8 mouse cellular contexts compared by ENCODE assay signal in genomic region chr6:126704430-126704829, GRCm38 (mm10). TPM values are rescaled to one million over a fixed set of nuclear protein-coding genes. Genes with fewer than 3 reads are reported as not detected.
DNase-seq lines count a peak whose midpoint lies in the region; TF ChIP-seq lines count a peak whose summit lies in the region.

No protein-coding gene starts in this region.

- no peaks in the 10 kb centered on the region for H3K36me3 ChIP-seq in heart, adult 2 months (ENCODE audit: control insufficient read depth, insufficient read depth, low read length)
- no peaks in the 10 kb centered on the region for H3K36me3 ChIP-seq in testis, adult 2 months (ENCODE audit: control insufficient read depth, insufficient read depth, low read length)

- H3K9ac ChIP-seq in heart, adult 2 months (ENCODE audit: low read depth, low read length) = no peak overlapping the region

- no peaks in the 10 kb centered on the region for H3K79me2 ChIP-seq in heart, adult 2 months (replicated peaks; ENCODE audit: control insufficient read depth, insufficient read depth, low read length)

- H3K4me1 ChIP-seq in heart, adult 2 months (ENCODE audit: control insufficient read depth, insufficient read depth, low read length) = peaks cover 2% of the 10 kb centered on the region; the same call in 1 of the 2 replicates
- H3K4me1 ChIP-seq in testis, adult 2 months (ENCODE audit: control insufficient read depth, insufficient read depth, low read length) = no peaks in the 10 kb centered on the region; the same call in 1 of the 2 replicates

- H3K27me3 ChIP-seq in heart, adult 2 months (ENCODE audit: control insufficient read depth, insufficient read depth, low read length) = 0 out of 2 replicates have a peak, but pooled peaks cover 1% of the 10 kb centered on the region
- H3K27me3 ChIP-seq in testis, adult 2 months (ENCODE audit: control insufficient read depth, insufficient read depth, low read length) = no peaks in the 10 kb centered on the region

- TF ChIP-seq EP300 in heart, adult 2 months (IDR thresholded peaks at IDR 0.05; ENCODE audit: insufficient read depth, low read depth, low read length) = no peak

- WGBS in heart, adult 2 months = 22% methylated on average over 4 of the region's 4 CpGs

- H3K27ac ChIP-seq in heart, adult 2 months = no peak overlapping the region
- no peak overlapping the region for H3K27ac ChIP-seq in testis, adult 2 months (ENCODE audit: control insufficient read depth, insufficient read depth, low read depth, low read length)

- H3K4me3 ChIP-seq in heart, adult 2 months = no peak overlapping the region
- H3K4me3 ChIP-seq in testis, adult 2 months (ENCODE audit: control insufficient read depth, low read depth, low read length) = no peak overlapping the region

- intact Hi-C loops in heart, adult 2 months (cut with DNase I) = no loop called here

- DNase-seq in heart, adult 2 months = no peak
- no peak for DNase-seq in heart, adult 9 months (ENCODE audit: low spot score in 2 of 2)
- no peak for DNase-seq in testis, postnatal 10 days (ENCODE audit: low spot score)
- DNase-seq in embryo, embryonic 9.5 days (ENCODE audit: extremely low spot score) = peak; percentile 53
- DNase-seq in retina, postnatal 1 day = peak; percentile 78
- no peak for DNase-seq in gastrocnemius, postnatal 25 days
- DNase-seq in heart, adult 8-10 months (ENCODE audit: low spot score) = no peak

- peak; percentile 64 for TF ChIP-seq CTCF in heart, adult 2 months (IDR thresholded peaks at IDR 0.05)
- peak; percentile 32; the same call in 1 of the 2 replicates for TF ChIP-seq CTCF in testis, adult 2 months (IDR thresholded peaks at IDR 0.05; ENCODE audit: control insufficient read depth, insufficient read depth, insufficient replicate concordance, low read depth, low read length)

- no peak for TF ChIP-seq POLR2A in heart, adult 2 months (IDR thresholded peaks at IDR 0.05; ENCODE audit: insufficient read depth, low read depth, low read length)
- TF ChIP-seq POLR2A in testis, adult 2 months (IDR thresholded peaks at IDR 0.05; ENCODE audit: control insufficient read depth, low read depth, low read length) = no peak

RNA-seq across cellular contexts. Expression of gene Kcna6, which starts 36.0 kb away (rescaled TPM):
- total RNA-seq in heart, adult 2 months (2021) = 1 to 10 TPM; 1.2 TPM
- 1.1 and 1.2 TPM in 2 replicates for polyA plus RNA-seq in heart, adult 2 months (2012; rRNA removed)
- 0.25 and 0.31 TPM in 2 replicates for polyA plus RNA-seq in testis, adult 2 months (2012; rRNA removed)
- under 1 TPM; 0.49 to 0.86 TPM for total RNA-seq in gastrocnemius, postnatal 25 days (2021)
- 1 to 10 TPM in 2 of 4 experiments, under 1 TPM in 2; 0.72 to 1.2 (median 0.95) TPM for total RNA-seq in heart, adult 8-10 months (2022)

RNA-seq across cellular contexts. Expression of gene Kcna1, which starts 58.2 kb away (rescaled TPM):
- total RNA-seq in heart, adult 2 months (2021) = 1 to 10 TPM; 2.6 to 2.9 TPM
- 1.8 and 2.2 TPM in 2 replicates for polyA plus RNA-seq in heart, adult 2 months (2012; rRNA removed)
- polyA plus RNA-seq in testis, adult 2 months (2012; rRNA removed) = 0.19 and 0.22 TPM in 2 replicates
- 1 to 10 TPM; 2.2 to 2.6 TPM for total RNA-seq in gastrocnemius, postnatal 25 days (2021)
- total RNA-seq in heart, adult 8-10 months (2022) = 1 to 10 TPM; 1.8 to 2.7 (median 2.1) TPM

Comparison
In these comparisons a context has a peak if more than half of its experiments do, and no peak if none do; other contexts are left out.
1. DNase-seq: peak in embryo, embryonic 9.5 days (single experiment) and retina, postnatal 1 day (single experiment); none in heart, adult 2 months (0 of 2), heart, adult 9 months (0 of 2), testis, postnatal 10 days (single experiment), gastrocnemius, postnatal 25 days (single experiment) and heart, adult 8-10 months (single experiment).